Mouse (Mus musculus) lung, adult 2 months (tissue): ENCODE data around the gene Tgfbr2.

Experiments used
- CTCF ChIP-seq: fragments of 200-500 bp; IDR thresholded peaks from 2 replicates; pipeline ENCODE4 v1.5.1; 2011; ENCODE audit warnings: mild to moderate bottlenecking, low read length, control low read depth; ENCODE audit not compliant: insufficient read depth
- POLR2A ChIP-seq: fragments of 200-500 bp; IDR thresholded peaks from 2 replicates; pipeline ENCODE4 v1.6.1; 2011; ENCODE audit warnings: low read depth, mild to moderate bottlenecking, control low read depth, low read length, borderline replicate concordance; ENCODE audit errors: extremely low read depth

GRCm38 (mm10) chr9:116058475-116058874, 116.7 kb downstream of the Tgfbr2 start:
- TF ChIP-seq CTCF (no peak), POLR2A (no peak)
